Mouse (Mus musculus) CH12.LX (cell line): ENCODE results near the gene Pigx. TPM values are rescaled to one million over a fixed set of nuclear protein-coding genes. Genes with fewer than 3 reads are reported as not detected.

Source experiments
- DNase-seq: peaks from one replicate; pipeline ENCODE4 v3.0.0-alpha.2; 2013; ENCODE audit errors: extremely low read depth
- H3K27ac ChIP-seq: 2 replicates; pipeline ENCODE4 v1.5.1; 2012; ENCODE audit warnings: low read depth, mild to moderate bottlenecking, control low read depth, moderate library complexity; ENCODE audit not compliant: insufficient read depth
- H3K27me3 ChIP-seq: replicated peaks from 2 replicates; pipeline ENCODE3; 2012; ENCODE audit warnings: inconsistent platforms
- H3K36me3 ChIP-seq, 2 experiments: replicated peaks in 1 of 2; 2 replicates each; pipeline versions ENCODE3 to v1.6.1; 2012; ENCODE audit warnings: inconsistent platforms in 1 of 2, low read length in 1 of 2, mild to moderate bottlenecking in 1 of 2, mixed read lengths in 1 of 2, moderate library complexity in 1 of 2; ENCODE audit not compliant: control insufficient read depth in 1 of 2, insufficient read depth in 1 of 2
- H3K4me1 ChIP-seq, 2 experiments: 2 replicates each; pipeline ENCODE4 v1.6.1; 2012; ENCODE audit warnings: inconsistent platforms in 1 of 2, moderate library complexity in 1 of 2; ENCODE audit not compliant: insufficient read depth in 2 of 2, control insufficient read depth in 1 of 2
- H3K4me2 ChIP-seq: 2 replicates; pipeline ENCODE4 v1.6.1; 2012; ENCODE audit warnings: low read depth, mild to moderate bottlenecking, control low read depth; ENCODE audit not compliant: poor library complexity, insufficient read depth, severe bottlenecking
- H3K4me3 ChIP-seq, 3 experiments: fragments of 150-350 bp in 1 of 3; sonication (generic) in 1 of 3; replicated peaks in 1 of 3; 2 replicates each; pipeline versions ENCODE3 to v1.5.1; 2011 to 2012; ENCODE audit warnings: low read depth in 2 of 3, low read length in 2 of 3, mild to moderate bottlenecking in 2 of 3, moderate library complexity in 2 of 3, control low read depth in 1 of 3, improper control_type of control experiment in 1 of 3, inconsistent platforms in 1 of 3, mixed read lengths in 1 of 3; ENCODE audit not compliant: poor library complexity in 1 of 3
- H3K79me2 ChIP-seq: replicated peaks from 2 replicates; pipeline ENCODE4 v1.6.1; 2012; ENCODE audit warnings: mild to moderate bottlenecking, moderate library complexity; ENCODE audit not compliant: control insufficient read depth, poor library complexity, insufficient read depth, severe bottlenecking; ENCODE audit errors: extremely low read depth
- H3K9ac ChIP-seq: 2 replicates; pipeline ENCODE4 v1.6.1; 2012; ENCODE audit warnings: low read depth, mild to moderate bottlenecking, control low read depth, moderate library complexity; ENCODE audit not compliant: insufficient read depth
- H3K9me3 ChIP-seq: replicated peaks from 2 replicates; pipeline ENCODE3; 2012; ENCODE audit warnings: low read length, inconsistent platforms, mixed read lengths
- BHLHE40 ChIP-seq: IDR thresholded peaks from 2 replicates; pipeline ENCODE4 v1.6.1; 2011; ENCODE audit warnings: mild to moderate bottlenecking, low read depth, low read length, improper control_type of control experiment
- CHD1 ChIP-seq: IDR thresholded peaks from 2 replicates; pipeline ENCODE4 v1.6.1; 2012; ENCODE audit warnings: low read depth, low read length, improper control_type of control experiment, inconsistent platforms
- CHD2 ChIP-seq: IDR thresholded peaks from 2 replicates; pipeline ENCODE4 v1.6.1; 2011; ENCODE audit warnings: low read length, improper control_type of control experiment
- CTCF ChIP-seq, 2 experiments: IDR thresholded peaks in 1 of 2; conservative IDR thresholded peaks in 1 of 2; 2 replicates each; pipeline ENCODE4 v1.5.1; 2011 to 2012; ENCODE audit warnings: low read depth in 2 of 2, low read length in 2 of 2, improper control_type of control experiment in 1 of 2, inconsistent platforms in 1 of 2, mild to moderate bottlenecking in 1 of 2, moderate library complexity in 1 of 2
- E2F4 ChIP-seq: IDR thresholded peaks from 2 replicates; pipeline ENCODE4 v1.6.1; 2011; ENCODE audit warnings: low read depth, low read length, improper control_type of control experiment; ENCODE audit not compliant: insufficient replicate concordance
- ELF1 ChIP-seq: IDR thresholded peaks from 2 replicates; pipeline ENCODE4 v1.6.1; 2014; ENCODE audit warnings: low read depth, mild to moderate bottlenecking, inconsistent platforms, low read length, improper control_type of control experiment
- EP300 ChIP-seq: IDR thresholded peaks from 2 replicates; pipeline ENCODE4 v1.6.1; 2011; ENCODE audit warnings: low read length, improper control_type of control experiment
- ETS1 ChIP-seq: conservative IDR thresholded peaks from 2 replicates; pipeline ENCODE4 v1.6.1; 2012; ENCODE audit warnings: low read depth, mild to moderate bottlenecking, inconsistent platforms, low read length, improper control_type of control experiment, moderate library complexity
- GABPA ChIP-seq: IDR thresholded peaks from 2 replicates; pipeline ENCODE4 v1.6.1; 2012; ENCODE audit warnings: low read depth, low read length, improper control_type of control experiment, inconsistent platforms; ENCODE audit not compliant: insufficient replicate concordance
- HCFC1 ChIP-seq: IDR thresholded peaks from 2 replicates; pipeline ENCODE4 v1.6.1; 2012; ENCODE audit warnings: low read depth, mild to moderate bottlenecking, inconsistent platforms, low read length, improper control_type of control experiment
- IRF4 ChIP-seq: IDR thresholded peaks from 2 replicates; pipeline ENCODE4 v1.6.1; 2014; ENCODE audit warnings: low read depth, mild to moderate bottlenecking, inconsistent platforms, low read length, improper control_type of control experiment
- JUN ChIP-seq: IDR thresholded peaks from 2 replicates; pipeline ENCODE4 v1.6.1; 2011; ENCODE audit warnings: low read depth, mild to moderate bottlenecking, low read length, improper control_type of control experiment, moderate library complexity; ENCODE audit not compliant: insufficient read depth
- JUND ChIP-seq: conservative IDR thresholded peaks from 2 replicates; pipeline ENCODE4 v1.6.1; 2011; ENCODE audit warnings: low read depth, low read length, improper control_type of control experiment
- KAT2A ChIP-seq: IDR thresholded peaks from 2 replicates; pipeline ENCODE4 v1.6.1; 2012; ENCODE audit warnings: low read length, improper control_type of control experiment, inconsistent platforms; ENCODE audit not compliant: insufficient replicate concordance
- MAFK ChIP-seq: IDR thresholded peaks from 2 replicates; pipeline ENCODE4 v1.6.1; 2011; ENCODE audit warnings: low read length, improper control_type of control experiment; ENCODE audit not compliant: insufficient replicate concordance
- MAX ChIP-seq: IDR thresholded peaks from 2 replicates; pipeline ENCODE4 v1.6.1; 2011; ENCODE audit warnings: low read length, improper control_type of control experiment
- MAZ ChIP-seq: IDR thresholded peaks from 2 replicates; pipeline ENCODE4 v1.6.1; 2012; ENCODE audit warnings: low read depth, mild to moderate bottlenecking, inconsistent platforms, low read length, improper control_type of control experiment, moderate library complexity
- MEF2A ChIP-seq: IDR thresholded peaks from 2 replicates; pipeline ENCODE4 v1.6.1; 2014; ENCODE audit warnings: low read depth, mild to moderate bottlenecking, inconsistent platforms, low read length, improper control_type of control experiment, borderline replicate concordance
- MXI1 ChIP-seq: IDR thresholded peaks from 2 replicates; pipeline ENCODE4 v1.6.1; 2011; ENCODE audit warnings: mild to moderate bottlenecking, low read depth, low read length, improper control_type of control experiment
- MYC ChIP-seq: IDR thresholded peaks from 2 replicates; pipeline ENCODE4 v1.6.1; 2011; ENCODE audit warnings: low read depth, mild to moderate bottlenecking, improper control_type of control experiment, low read length
- NELFE ChIP-seq: IDR thresholded peaks from 2 replicates; pipeline ENCODE4 v1.6.1; 2011; ENCODE audit warnings: low read depth, low read length, improper control_type of control experiment
- NRF1 ChIP-seq: IDR thresholded peaks from 2 replicates; pipeline ENCODE4 v1.6.1; 2014; ENCODE audit warnings: low read depth, mild to moderate bottlenecking, inconsistent platforms, low read length, improper control_type of control experiment, moderate library complexity
- PAX5 ChIP-seq: IDR thresholded peaks from 2 replicates; pipeline ENCODE4 v1.6.1; 2012; ENCODE audit warnings: low read length, inconsistent platforms, mixed read lengths
- POLR2A ChIP-seq: IDR thresholded peaks from 2 replicates; pipeline ENCODE4 v1.6.1; 2011; ENCODE audit warnings: low read depth, mild to moderate bottlenecking, improper control_type of control experiment, low read length
- RAD21 ChIP-seq: IDR thresholded peaks from 2 replicates; pipeline ENCODE4 v1.6.1; 2011; ENCODE audit warnings: low read depth, mild to moderate bottlenecking, low read length, improper control_type of control experiment, moderate library complexity
- RCOR1 ChIP-seq: conservative IDR thresholded peaks from 2 replicates; pipeline ENCODE4 v1.6.1; 2012; ENCODE audit warnings: low read depth, mild to moderate bottlenecking, inconsistent platforms, low read length, improper control_type of control experiment
- SIN3A ChIP-seq: IDR thresholded peaks from 2 replicates; pipeline ENCODE4 v1.6.1; 2012; ENCODE audit warnings: low read length, improper control_type of control experiment, inconsistent platforms
- SMC3 ChIP-seq: IDR thresholded peaks from 2 replicates; pipeline ENCODE4 v1.6.1; 2011; ENCODE audit warnings: low read depth, low read length, improper control_type of control experiment
- TBP ChIP-seq: conservative IDR thresholded peaks from 2 replicates; pipeline ENCODE4 v1.6.1; 2011; ENCODE audit warnings: low read depth, low read length, improper control_type of control experiment
- TCF12 ChIP-seq: IDR thresholded peaks from 2 replicates; pipeline ENCODE4 v1.6.1; 2014; ENCODE audit warnings: low read depth, mild to moderate bottlenecking, inconsistent platforms, low read length, improper control_type of control experiment
- UBTF ChIP-seq: IDR thresholded peaks from 2 replicates; pipeline ENCODE4 v1.6.1; 2012; ENCODE audit warnings: low read depth, mild to moderate bottlenecking, inconsistent platforms, low read length, improper control_type of control experiment, moderate library complexity
- USF1 ChIP-seq: IDR thresholded peaks from 2 replicates; pipeline ENCODE4 v1.6.1; 2014; ENCODE audit warnings: low read depth, mild to moderate bottlenecking, inconsistent platforms, low read length, improper control_type of control experiment
- USF2 ChIP-seq: conservative IDR thresholded peaks from 2 replicates; pipeline ENCODE4 v1.6.1; 2011; ENCODE audit warnings: low read depth, low read length, improper control_type of control experiment
- ZC3H11A ChIP-seq: IDR thresholded peaks from 2 replicates; pipeline ENCODE4 v1.6.1; 2012; ENCODE audit warnings: low read depth, mild to moderate bottlenecking, inconsistent platforms, low read length, improper control_type of control experiment
- ZKSCAN1 ChIP-seq: IDR thresholded peaks from 2 replicates; pipeline ENCODE4 v1.6.1; 2012; ENCODE audit warnings: low read depth, inconsistent platforms, low read length, improper control_type of control experiment, borderline replicate concordance
- ZMIZ1 ChIP-seq: IDR thresholded peaks from 2 replicates; pipeline ENCODE4 v1.6.1; 2012; ENCODE audit warnings: low read depth, mild to moderate bottlenecking, inconsistent platforms, low read length, improper control_type of control experiment
- ZNF384 ChIP-seq: IDR thresholded peaks from 2 replicates; pipeline ENCODE4 v1.6.1; 2012; ENCODE audit warnings: low read depth, low read length, improper control_type of control experiment, inconsistent platforms
- dilution Hi-C: fragments of 300-500 bp; cut with MboI; formaldehyde crosslinking; loops from 2 replicates; pipeline ENCODE4 v1.14.3; 2020; ENCODE audit warnings: low sequenced_read_pairs; ENCODE audit not compliant: extremely low pct_unique_long_range_greater_than_20kb, extremely low pct_ligation_motif_present
- in situ Hi-C: fragments of 300-500 bp; cut with MboI; formaldehyde crosslinking; loops from 3 replicates; pipeline ENCODE4 v1.14.3; 2019; ENCODE audit warnings: low sequenced_read_pairs, low pct_ligation_motif_present, low pct_unique_long_range_greater_than_20kb, mixed read lengths
- polyA plus RNA-seq: library from polyadenylated mRNA; unstranded; fragments of >175 nt; gene quantifications from 2 replicates; pipeline ENCODE4 v1.2.1, GENCODE M21; 2012; ENCODE audit warnings: low read depth; ENCODE audit not compliant: insufficient read length
- total RNA-seq, 2 experiments: library from RNA; depleted of rRNA; stranded (reverse); fragments of 300-350 nt in 1 of 2; fragments of >200 nt in 1 of 2; gene quantifications; 2 replicates each; pipeline ENCODE4 v1.2.3; 2012 to 2014

Gene Pigx
- total and polyA plus RNA-seq, 3 experiments: 48.1 to 83.0 (median 48.1) TPM

DNA sequence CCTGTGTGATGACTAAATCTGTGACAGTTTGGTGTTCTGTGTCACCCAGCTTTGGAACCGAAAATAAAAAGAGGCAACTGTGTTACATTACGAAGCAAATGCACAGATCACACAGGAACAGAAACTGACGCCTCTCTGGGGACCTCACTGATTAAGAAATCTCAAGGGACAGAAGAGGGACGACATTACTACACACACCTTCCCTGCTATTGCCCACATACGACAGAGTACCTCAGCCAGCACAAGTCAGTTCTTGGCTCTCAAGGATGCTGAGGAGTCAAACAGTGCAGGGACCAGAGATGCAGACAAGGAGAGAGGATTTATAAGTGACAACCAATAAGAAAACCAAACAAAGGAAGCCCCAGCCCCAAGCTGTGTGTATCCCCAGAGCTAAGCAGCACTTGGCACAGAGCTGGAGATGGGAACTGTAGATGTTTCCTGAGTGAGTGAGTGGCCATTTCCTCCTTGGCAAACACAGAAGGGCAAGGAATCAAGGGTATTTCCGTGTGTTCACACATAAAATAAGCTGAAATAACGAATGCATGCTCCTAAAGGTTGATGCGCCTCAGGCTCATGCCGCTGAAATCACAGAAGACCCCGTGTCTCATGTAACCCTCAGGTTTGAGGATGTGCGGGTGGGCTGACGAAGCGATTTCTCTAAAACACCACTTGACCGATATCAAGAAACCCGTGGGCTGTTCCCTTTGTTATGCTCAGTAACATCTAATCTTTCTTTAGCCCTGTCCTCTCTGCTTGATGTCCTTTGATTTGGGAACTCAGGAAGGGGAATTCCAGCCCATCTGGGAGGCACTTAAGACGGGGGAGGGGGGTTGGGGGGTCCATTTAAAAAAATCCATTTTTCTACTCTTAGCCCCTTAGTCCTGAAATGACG is 25.1 kb upstream of the Pigx start:
- H3K36me3 ChIP-seq: peaks cover 0 to 3% of the 10 kb centered on the region in 2 experiments
- dilution Hi-C loops: no loop called here
- H3K79me2 ChIP-seq: no peaks in the 10 kb centered on the region
- peak overlapping the region; percentile 4 to 23 (median 10) for H3K4me3 ChIP-seq
- peak overlapping the region; percentile 79 for H3K27ac ChIP-seq
- H3K4me1 ChIP-seq: peaks cover 17 to 52% of the 10 kb centered on the region in 2 experiments
- peak overlapping the region; percentile 21 for H3K9ac ChIP-seq
- peak; percentile 99 for DNase-seq
- H3K9me3 ChIP-seq: no peaks in the 10 kb centered on the region
- peak overlapping the region; percentile 92 for H3K4me2 ChIP-seq
- in situ Hi-C loops: loop anchor here (5.0 kb wide), 1 partner anchor 38 kb away; no protein-coding TSS in a partner anchor
- no peaks in the 10 kb centered on the region for H3K27me3 ChIP-seq
- TF ChIP-seq MAX: peak; percentile 38; the same call in 1 of the 2 replicates
- TF ChIP-seq JUND: peak; percentile 94
- no peak for TF ChIP-seq GABPA
- TF ChIP-seq CTCF (conservative IDR thresholded peaks at IDR 0.05 in 1 of 2, IDR thresholded peaks at IDR 0.05 in 1 of 2; ENCODE audit: low read depth in 2 of 2, low read length in 2 of 2): no peak
- TF ChIP-seq ZMIZ1: no peak
- TF ChIP-seq SIN3A: peak; percentile 88; the same call in 1 of the 2 replicates
- TF ChIP-seq ZKSCAN1: no peak
- TF ChIP-seq ETS1: peak; percentile 93
- no peak for TF ChIP-seq USF2
- TF ChIP-seq HCFC1: no peak
- no peak for TF ChIP-seq CHD1
- TF ChIP-seq MYC: peak; percentile 85; the same call in 1 of the 2 replicates
- no peak; the same call in 1 of the 2 replicates for TF ChIP-seq RAD21
- TF ChIP-seq PAX5: no peak
- no peak for TF ChIP-seq USF1
- no peak for TF ChIP-seq SMC3
- TF ChIP-seq E2F4: no peak
- no peak; the same call in 1 of the 2 replicates for TF ChIP-seq MXI1
- peak; percentile 100 for TF ChIP-seq IRF4
- peak; percentile 59 for TF ChIP-seq ELF1
- peak; percentile 81 for TF ChIP-seq BHLHE40
- 0 out of 2 replicates have a peak, but pooled peaks have one; percentile 38 for TF ChIP-seq ZNF384
- TF ChIP-seq TBP: 0 out of 2 replicates have a peak, but pooled peaks have one; percentile 50
- 0 out of 2 replicates have a peak, but pooled peaks have one; percentile 22 for TF ChIP-seq NRF1
- peak; percentile 80 for TF ChIP-seq JUN
- TF ChIP-seq CHD2: peak; percentile 58
- TF ChIP-seq MAZ: no peak; the same call in 1 of the 2 replicates
- TF ChIP-seq RCOR1: peak; percentile 87; the same call in 1 of the 2 replicates
- TF ChIP-seq EP300: peak; percentile 97
- TF ChIP-seq KAT2A: peak; percentile 89
- peak; percentile 50; the same call in 1 of the 2 replicates for TF ChIP-seq POLR2A
- no peak for TF ChIP-seq NELFE
- TF ChIP-seq MEF2A: peak; percentile 92
- no peak for TF ChIP-seq ZC3H11A
- TF ChIP-seq UBTF: 0 out of 2 replicates have a peak, but pooled peaks have one; percentile 53
- peak; percentile 82 for TF ChIP-seq TCF12
- TF ChIP-seq MAFK: peak; percentile 56; the same call in 1 of the 2 replicates
